Mouse (Mus musculus) hindbrain, embryonic 12.5 days (tissue): ENCODE measurements around the gene Brk1. TPM values are rescaled to one million over a fixed set of nuclear protein-coding genes. Genes with fewer than 3 reads are reported as not detected.

Experiments used
- ATAC-seq: fragments of 200-750 bp; cut with Nextera tagmentation; 2 replicates; pipeline ENCODE4 v1.8.0; 2017; ENCODE audit warnings: moderate TSS enrichment; ENCODE audit not compliant: low FRiP score
- H3K27ac ChIP-seq: fragments of 300-500 bp; sonication (generic); 2 replicates; pipeline ENCODE4 v1.5.1; 2016; ENCODE audit warnings: mild to moderate bottlenecking
- H3K27me3 ChIP-seq: fragments of 300-500 bp; sonication (generic); 2 replicates; pipeline ENCODE4 v1.6.1; 2016; ENCODE audit warnings: mild to moderate bottlenecking
- H3K36me3 ChIP-seq: fragments of 300-500 bp; sonication (generic); 2 replicates; pipeline ENCODE4 v1.6.1; 2016; ENCODE audit warnings: mild to moderate bottlenecking
- H3K4me1 ChIP-seq: fragments of 300-500 bp; sonication (generic); 2 replicates; pipeline ENCODE4 v1.6.1; 2016
- H3K4me2 ChIP-seq: fragments of 300-500 bp; sonication (generic); replicated peaks from 2 replicates; pipeline ENCODE4 v1.6.1; 2016; ENCODE audit warnings: mild to moderate bottlenecking
- H3K4me3 ChIP-seq: fragments of 300-500 bp; sonication (generic); 2 replicates; pipeline ENCODE4 v1.5.1; 2016; ENCODE audit warnings: mild to moderate bottlenecking
- H3K9ac ChIP-seq: fragments of 300-500 bp; sonication (generic); 2 replicates; pipeline ENCODE4 v1.6.1; 2016; ENCODE audit warnings: mild to moderate bottlenecking, moderate library complexity
- H3K9me3 ChIP-seq: fragments of 300-500 bp; sonication (generic); replicated peaks from 2 replicates; pipeline ENCODE4 v1.6.1; 2016; ENCODE audit warnings: mild to moderate bottlenecking
- WGBS: fragments of 180-500 bp; shearing (Covaris S2); methylation state at CpG from one replicate; pipeline ENCODE4 v1.1.7; 2016; 5-methylcytosine and 5-hydroxymethylcytosine counted together
- polyA plus RNA-seq: library from polyadenylated mRNA; unstranded; fragments of >200 nt; fragmentation: Nextera tagmentation; extraction: Ambion mirVana; gene quantifications from 2 replicates; pipeline ENCODE4 v1.2.1, GENCODE M21; 2016

Gene Brk1
- polyA plus RNA-seq, 1 experiment from 2014 or later: 201 TPM

DNA sequence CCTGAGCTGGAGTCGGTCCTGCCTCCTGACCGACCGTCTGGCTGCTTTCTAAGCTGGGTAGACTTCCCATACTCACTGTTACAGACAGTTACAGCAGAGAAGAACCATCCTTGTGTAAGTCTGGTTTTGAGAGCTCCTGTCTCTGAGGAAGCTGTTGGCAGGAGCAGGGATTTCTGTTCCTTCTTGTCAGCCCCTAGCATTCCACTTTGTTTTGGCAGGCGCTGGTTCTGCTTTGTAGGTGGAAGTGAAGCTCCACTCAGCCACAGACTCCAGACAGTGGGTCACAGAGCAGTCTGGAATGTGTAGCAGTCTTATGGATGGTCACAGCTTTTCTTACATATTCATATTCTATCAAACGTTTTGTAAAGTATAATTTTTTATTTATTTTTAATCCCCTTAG is 25.8 kb downstream of the Brk1 start:
- H3K27ac ChIP-seq: no peak overlapping the region
- ATAC-seq: no peak
- H3K4me1 ChIP-seq: peaks cover 4% of the 10 kb centered on the region
- H3K4me2 ChIP-seq: no peak overlapping the region
- peaks cover 58% of the 10 kb centered on the region for H3K36me3 ChIP-seq
- H3K4me3 ChIP-seq: no peak overlapping the region
- H3K27me3 ChIP-seq: 0 out of 2 replicates have a peak, but pooled peaks cover 2% of the 10 kb centered on the region
- H3K9me3 ChIP-seq: no peaks in the 10 kb centered on the region
- WGBS: 85% methylated on average over 5 of the region's 5 CpGs
- no peak overlapping the region for H3K9ac ChIP-seq

DNA sequence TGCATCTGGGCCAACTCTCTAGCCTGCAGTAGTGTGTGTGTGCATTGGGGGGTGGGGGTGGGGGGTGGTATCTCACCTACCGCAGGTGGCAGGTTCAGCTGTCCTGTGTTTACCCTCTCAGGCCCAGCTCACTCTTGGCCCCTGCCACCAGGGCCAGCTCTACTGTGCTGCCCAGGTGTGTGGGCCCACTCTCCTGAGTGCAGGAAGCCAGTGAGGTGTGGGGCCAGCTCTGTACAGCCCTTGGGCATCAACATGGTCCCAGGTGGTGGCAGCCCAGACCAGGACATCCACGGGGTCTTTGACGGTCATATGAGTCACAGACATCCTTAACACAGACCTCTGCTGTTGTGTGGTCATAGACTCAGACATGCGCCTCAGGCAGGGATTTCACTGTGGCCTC is 28.3 kb downstream of the Brk1 start:
- 92% methylated on average over 4 of the region's 4 CpGs for WGBS
- Histone ChIP-seq H3K9ac (no peak overlapping the region), H3K9me3 (no peaks in the 10 kb centered on the region), H3K4me1 (no peaks in the 10 kb centered on the region), H3K27me3 (0 out of 2 replicates have a peak, but pooled peaks cover 2% of the 10 kb centered on the region), H3K4me3 (no peak overlapping the region), H3K27ac (no peak overlapping the region), H3K36me3 (peaks cover 55% of the 10 kb centered on the region), H3K4me2 (no peak overlapping the region)
- no peak for ATAC-seq

DNA sequence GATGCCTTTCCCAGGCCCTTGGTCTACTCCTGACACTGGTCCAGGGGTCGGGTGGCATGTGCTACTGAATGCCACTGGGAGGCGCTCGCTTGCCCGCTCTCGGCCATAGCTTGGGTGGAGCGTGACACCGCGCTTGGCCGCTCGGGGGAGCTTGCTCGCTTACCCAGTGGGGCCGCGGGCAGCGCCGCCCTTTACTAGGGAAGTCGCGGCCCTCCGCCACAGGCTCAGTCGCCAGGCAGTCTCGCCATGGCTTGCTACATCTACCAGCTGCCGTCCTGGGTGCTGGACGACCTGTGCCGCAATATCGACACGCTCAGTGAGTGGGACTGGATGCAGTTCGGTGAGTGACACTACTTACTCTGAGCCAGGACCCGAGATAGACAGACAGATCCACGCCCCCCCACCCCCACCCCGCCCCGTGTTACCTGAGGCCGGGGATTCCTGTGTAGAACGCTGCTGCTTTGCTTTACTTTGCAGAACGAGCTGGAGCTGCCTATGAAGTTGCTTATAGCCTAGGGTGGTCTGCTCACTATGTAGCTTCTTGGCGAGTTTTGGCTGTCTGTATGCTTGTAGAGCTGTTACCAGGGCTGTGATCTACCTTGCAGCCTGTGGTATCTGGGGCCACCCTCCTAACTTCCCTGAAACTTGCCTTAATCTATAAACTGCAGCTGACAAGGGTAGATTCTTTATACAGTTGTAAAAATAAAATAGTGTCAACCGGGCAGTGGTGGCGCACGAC is 33.9 kb downstream of the Brk1 start, which contains the start of gene Irak2:
Gene Irak2 (plus strand): TSS at position 166 of the 739 bp plus-strand sequence.
- ATAC-seq: peak; percentile 92
- H3K27me3 ChIP-seq: peaks cover 2% of the 10 kb centered on the region; the same call in 1 of the 2 replicates
- 8% methylated on average over 37 of the region's 37 CpGs for WGBS
- H3K27ac ChIP-seq: peak within 1 kb of the TSS; percentile 5; the same call in 1 of the 2 replicates
- H3K4me3 ChIP-seq: peak within 1 kb of the TSS; percentile 45
- H3K4me1 ChIP-seq: no peaks in the 10 kb centered on the region; the same call in 1 of the 2 replicates
- H3K4me2 ChIP-seq: peak within 1 kb of the TSS; percentile 69
- no peaks in the 10 kb centered on the region for H3K9me3 ChIP-seq
- 0 out of 2 replicates have a peak, but pooled peaks cover 3% of the 10 kb centered on the region for H3K36me3 ChIP-seq
- H3K9ac ChIP-seq: peak within 1 kb of the TSS; percentile 56

DNA sequence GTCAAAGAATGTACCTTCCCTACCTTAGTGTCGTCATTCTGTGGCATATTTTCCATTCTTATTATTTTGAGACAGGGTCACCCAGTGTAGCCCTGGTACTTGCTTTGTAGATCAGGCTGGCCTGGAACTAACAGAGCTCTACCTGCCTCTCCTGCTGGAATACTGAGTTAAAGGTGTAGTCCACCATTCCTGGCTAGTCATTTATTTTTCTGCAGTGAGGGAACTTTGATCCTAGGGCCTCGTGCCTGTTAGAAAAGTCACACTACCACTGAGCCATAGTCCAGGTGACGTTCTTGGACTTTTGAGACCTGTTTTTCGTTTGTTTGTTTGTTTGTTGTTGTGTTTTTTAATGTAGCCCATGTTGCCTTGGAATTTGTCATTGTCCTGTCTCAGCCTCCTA is 34.6 kb downstream of the Brk1 start:
- Histone ChIP-seq H3K27me3 (peaks cover 2% of the 10 kb centered on the region; the same call in 1 of the 2 replicates), H3K9me3 (no peaks in the 10 kb centered on the region), H3K27ac (no peak overlapping the region), H3K36me3 (0 out of 2 replicates have a peak, but pooled peaks cover under 1% of the 10 kb centered on the region), H3K9ac (no peak overlapping the region), H3K4me1 (no peaks in the 10 kb centered on the region; the same call in 1 of the 2 replicates), H3K4me2 (no peak overlapping the region), H3K4me3 (no peak overlapping the region)
- 83% methylated on average over 4 of the region's 4 CpGs for WGBS
- ATAC-seq: no peak

DNA sequence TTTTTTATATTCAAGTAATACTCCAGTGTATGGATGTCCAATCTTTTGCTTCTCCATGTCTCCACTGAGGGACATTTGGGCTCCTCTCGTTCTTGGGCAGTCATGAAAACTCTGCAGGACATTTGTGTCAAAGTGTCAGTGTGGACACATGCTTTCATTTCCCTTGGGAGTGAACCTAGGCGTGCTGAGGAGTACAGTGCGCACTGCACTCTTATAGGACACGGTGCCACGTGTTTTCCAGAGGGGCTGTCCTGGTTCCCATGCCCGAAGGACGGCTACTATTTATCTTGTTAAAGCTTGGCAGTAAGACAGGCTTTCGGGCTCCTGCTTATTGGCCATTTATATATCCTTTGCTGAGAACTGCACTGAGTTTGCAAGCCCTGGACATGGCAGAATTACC is 38.0 kb downstream of the Brk1 start:
- Histone ChIP-seq H3K4me2 (no peak overlapping the region), H3K9me3 (no peaks in the 10 kb centered on the region), H3K27me3 (peaks cover 2% of the 10 kb centered on the region; the same call in 1 of the 2 replicates), H3K9ac (no peak overlapping the region), H3K4me3 (no peak overlapping the region), H3K4me1 (no peaks in the 10 kb centered on the region; the same call in 1 of the 2 replicates), H3K27ac (no peak overlapping the region), H3K36me3 (no peaks in the 10 kb centered on the region)
- 86% methylated on average over 8 of the region's 8 CpGs for WGBS
- no peak for ATAC-seq

DNA sequence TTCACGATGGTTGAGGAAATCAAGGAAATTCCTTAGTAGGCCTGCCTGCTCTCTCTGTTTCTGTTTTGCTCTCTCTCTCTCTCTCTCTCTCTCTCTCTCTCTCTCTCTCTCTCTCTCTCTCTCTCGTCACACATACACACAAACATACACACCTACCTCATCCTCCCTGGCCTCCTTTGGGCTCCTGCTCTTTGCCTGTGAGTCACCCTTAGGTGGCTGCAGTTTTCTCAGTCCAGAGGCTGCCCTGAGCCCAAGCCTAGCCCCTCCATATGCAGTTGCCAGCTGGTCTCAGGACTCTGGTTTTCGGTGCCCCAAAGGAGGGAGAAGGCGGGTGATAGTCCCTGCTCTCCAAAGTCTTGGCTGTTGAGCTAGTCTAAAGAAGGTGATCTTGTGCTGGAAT is 38.4 kb downstream of the Brk1 start:
- H3K9me3 ChIP-seq: no peaks in the 10 kb centered on the region
- no peak overlapping the region for H3K4me3 ChIP-seq
- WGBS: 85% methylated on average over 4 of the region's 4 CpGs
- H3K27ac ChIP-seq: no peak overlapping the region
- H3K27me3 ChIP-seq: peaks cover 2% of the 10 kb centered on the region; the same call in 1 of the 2 replicates
- no peaks in the 10 kb centered on the region; the same call in 1 of the 2 replicates for H3K4me1 ChIP-seq
- no peak overlapping the region for H3K9ac ChIP-seq
- no peak for ATAC-seq
- no peak overlapping the region for H3K4me2 ChIP-seq
- H3K36me3 ChIP-seq: no peaks in the 10 kb centered on the region

DNA sequence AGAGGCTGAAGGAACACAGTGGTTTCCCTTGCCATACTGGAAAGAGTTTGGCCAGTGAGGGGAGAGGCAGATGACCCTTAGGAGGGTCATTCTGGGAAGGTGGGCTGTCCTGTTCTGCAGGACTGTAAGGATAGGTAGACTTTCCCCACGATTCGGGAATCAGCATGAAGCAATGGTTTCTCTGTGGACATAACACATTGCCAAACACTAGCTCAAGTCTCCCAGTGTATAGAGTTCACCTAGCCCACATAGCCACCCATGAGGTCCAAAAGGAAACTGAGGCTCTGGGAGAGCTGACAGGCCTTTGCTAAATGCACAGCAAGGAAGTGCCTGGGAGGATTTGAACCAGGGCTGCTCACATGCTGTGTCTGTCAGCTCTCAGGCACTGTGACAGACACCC is 39.4 kb downstream of the Brk1 start:
- peaks cover 2% of the 10 kb centered on the region; the same call in 1 of the 2 replicates for H3K27me3 ChIP-seq
- H3K4me2 ChIP-seq: no peak overlapping the region
- no peak overlapping the region for H3K9ac ChIP-seq
- ATAC-seq: no peak
- no peaks in the 10 kb centered on the region for H3K9me3 ChIP-seq
- H3K27ac ChIP-seq: no peak overlapping the region
- WGBS: 96% methylated on average over 2 of the region's 2 CpGs
- no peaks in the 10 kb centered on the region for H3K4me1 ChIP-seq
- H3K36me3 ChIP-seq: no peaks in the 10 kb centered on the region
- no peak overlapping the region for H3K4me3 ChIP-seq

DNA sequence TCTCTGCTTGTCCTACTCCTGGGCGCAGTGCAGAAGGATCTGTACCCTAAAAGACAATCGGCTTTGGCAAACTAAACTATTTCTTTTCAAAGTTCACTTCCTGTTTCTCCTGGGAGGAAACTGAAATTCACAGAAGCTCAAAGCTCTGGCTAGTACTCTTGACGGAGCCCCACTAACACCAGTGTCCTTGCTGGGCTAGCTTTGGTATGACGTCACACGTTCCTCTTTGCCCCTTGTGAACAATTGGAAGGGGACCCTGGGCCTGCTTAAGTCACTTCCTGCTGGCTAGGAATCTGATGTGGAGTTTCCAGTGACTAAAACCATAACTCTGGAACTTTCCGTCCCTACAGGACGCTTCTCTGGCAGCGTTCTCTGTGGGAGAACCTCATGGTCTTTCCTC is 40.2 kb downstream of the Brk1 start:
- no peak overlapping the region for H3K27ac ChIP-seq
- no peak overlapping the region for H3K9ac ChIP-seq
- no peak overlapping the region for H3K4me3 ChIP-seq
- H3K4me2 ChIP-seq: no peak overlapping the region
- no peak for ATAC-seq
- H3K9me3 ChIP-seq: no peaks in the 10 kb centered on the region
- WGBS: 83% methylated on average over 8 of the region's 8 CpGs
- no peaks in the 10 kb centered on the region for H3K36me3 ChIP-seq
- no peaks in the 10 kb centered on the region for H3K4me1 ChIP-seq
- H3K27me3 ChIP-seq: peaks cover 2% of the 10 kb centered on the region; the same call in 1 of the 2 replicates

DNA sequence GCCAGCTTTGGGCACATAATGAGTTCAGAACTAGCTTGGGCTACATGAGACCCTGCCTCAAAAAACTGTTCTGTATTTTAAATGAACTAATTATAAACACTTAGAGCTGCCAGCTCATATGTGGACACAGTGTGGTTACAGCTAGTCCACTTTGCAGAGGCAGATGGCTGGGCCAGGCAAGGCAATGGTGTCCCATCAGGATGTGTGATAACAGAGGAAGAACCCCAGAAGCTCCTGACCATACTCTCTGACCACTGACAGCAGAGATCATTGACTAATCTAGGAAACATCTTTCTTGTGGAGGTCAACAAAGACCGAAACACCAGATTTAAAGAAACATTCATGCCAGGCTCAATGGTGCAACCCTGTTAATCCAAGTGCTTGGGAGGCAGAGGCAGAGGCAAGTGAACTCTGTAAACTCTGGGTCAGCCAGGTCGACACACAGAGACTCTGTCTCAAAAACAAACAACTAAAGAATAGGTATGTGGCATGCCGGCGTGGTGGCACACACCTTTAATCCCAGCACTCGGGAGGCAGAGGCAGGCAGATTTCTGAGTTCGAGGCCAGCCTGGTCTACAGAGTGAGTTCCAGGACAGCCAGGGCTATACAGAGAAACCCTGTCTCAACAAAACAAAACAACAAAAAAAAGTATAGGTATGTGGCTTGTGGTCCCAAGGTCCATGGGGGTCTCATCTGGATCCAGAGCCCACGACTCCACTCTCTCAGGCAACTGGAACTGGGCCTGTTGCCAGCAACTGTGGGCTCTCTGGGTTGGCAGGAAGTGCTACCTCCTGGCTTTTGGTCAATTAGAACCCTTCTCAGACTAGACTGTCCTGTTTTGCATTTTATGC is 45.0 kb downstream of the Brk1 start:
- 80% methylated on average over 7 of the region's 7 CpGs for WGBS
- H3K9ac ChIP-seq: no peak overlapping the region
- no peaks in the 10 kb centered on the region for H3K4me1 ChIP-seq
- H3K36me3 ChIP-seq: no peaks in the 10 kb centered on the region
- H3K4me3 ChIP-seq: no peak overlapping the region
- H3K4me2 ChIP-seq: no peak overlapping the region
- H3K27ac ChIP-seq: no peak overlapping the region
- H3K9me3 ChIP-seq: no peaks in the 10 kb centered on the region
- no peak for ATAC-seq
- no peaks in the 10 kb centered on the region for H3K27me3 ChIP-seq

DNA sequence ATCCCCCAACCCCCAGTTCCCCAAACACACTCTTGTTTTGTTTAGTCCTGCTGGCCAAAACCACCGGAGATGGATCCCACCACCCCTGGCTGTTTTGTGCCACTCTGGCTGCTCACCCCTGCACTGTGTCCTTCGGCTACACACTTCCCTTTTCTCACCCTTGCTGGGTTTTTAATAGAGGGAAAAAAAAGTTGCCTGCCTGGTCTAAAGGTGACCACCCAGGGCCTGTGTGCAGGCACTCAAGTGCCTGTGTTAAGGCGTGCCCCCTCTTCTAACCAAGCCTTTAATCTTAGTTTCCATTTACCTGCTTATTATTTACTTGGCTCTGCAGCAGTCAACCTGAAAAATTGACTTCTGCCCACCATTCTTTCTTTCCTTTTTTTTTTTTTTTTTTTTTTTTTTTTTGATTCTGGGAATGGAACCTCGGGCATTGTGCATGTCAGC is 45.6 kb downstream of the Brk1 start:
- H3K27me3 ChIP-seq: no peaks in the 10 kb centered on the region
- H3K4me3 ChIP-seq: no peak overlapping the region
- no peak overlapping the region for H3K4me2 ChIP-seq
- WGBS: 76% methylated on average over 4 of the region's 4 CpGs
- no peaks in the 10 kb centered on the region for H3K4me1 ChIP-seq
- no peaks in the 10 kb centered on the region for H3K9me3 ChIP-seq
- no peaks in the 10 kb centered on the region for H3K36me3 ChIP-seq
- no peak overlapping the region for H3K27ac ChIP-seq
- ATAC-seq: no peak
- no peak overlapping the region for H3K9ac ChIP-seq

DNA sequence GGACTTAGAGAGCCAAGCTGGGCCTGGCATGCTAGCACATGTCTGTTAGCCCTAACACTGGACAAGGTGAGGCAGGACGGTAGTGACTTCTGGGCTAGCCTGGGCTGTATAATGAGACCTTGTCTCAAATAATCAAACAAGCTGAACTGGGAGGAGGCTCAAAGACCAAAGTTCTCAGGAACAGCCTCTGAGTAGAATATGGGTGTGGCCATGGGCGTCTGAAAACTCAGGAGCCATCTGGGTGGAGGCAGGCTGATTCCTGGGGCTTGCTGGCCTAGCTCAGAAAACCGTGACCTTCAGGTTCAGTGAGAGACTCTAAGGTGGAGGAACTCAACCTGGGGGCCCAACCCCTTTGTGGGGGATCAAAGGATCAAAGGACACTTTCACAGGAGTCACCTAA is 47.1 kb downstream of the Brk1 start:
- Histone ChIP-seq H3K27me3 (no peaks in the 10 kb centered on the region), H3K4me1 (no peaks in the 10 kb centered on the region), H3K9me3 (no peaks in the 10 kb centered on the region), H3K36me3 (no peaks in the 10 kb centered on the region), H3K27ac (no peak overlapping the region), H3K4me2 (no peak overlapping the region), H3K9ac (no peak overlapping the region), H3K4me3 (no peak overlapping the region)
- ATAC-seq: no peak
- WGBS: 70% methylated on average over 3 of the region's 3 CpGs

DNA sequence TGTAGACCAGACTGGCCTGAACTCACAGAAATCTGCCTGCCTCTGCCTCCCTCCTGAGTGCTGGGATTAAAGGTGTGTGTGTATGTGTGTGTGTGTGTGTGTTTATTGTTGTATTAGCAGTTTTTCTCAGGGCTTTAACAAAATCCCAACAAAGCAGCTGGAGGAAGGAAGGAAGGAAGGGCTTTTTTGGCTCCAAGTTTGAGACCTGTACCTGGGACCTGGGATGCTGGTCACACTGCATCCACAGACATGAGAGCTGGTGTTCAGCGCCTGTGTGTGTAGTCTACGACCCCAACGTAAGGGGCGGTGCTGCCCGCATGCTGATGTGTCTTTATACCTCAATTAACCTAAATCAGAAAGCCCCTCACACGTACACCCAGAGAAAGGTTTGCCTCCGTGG is 49.0 kb downstream of the Brk1 start:
- ATAC-seq: no peak
- Histone ChIP-seq H3K4me1 (no peaks in the 10 kb centered on the region), H3K4me2 (no peak overlapping the region), H3K9ac (no peak overlapping the region), H3K4me3 (no peak overlapping the region), H3K9me3 (no peaks in the 10 kb centered on the region), H3K36me3 (no peaks in the 10 kb centered on the region), H3K27ac (no peak overlapping the region), H3K27me3 (no peaks in the 10 kb centered on the region)
- 87% methylated on average over 7 of the region's 7 CpGs for WGBS
